Mouse (Mus musculus): ENCODE data around the gene Itpkb. TPM values are rescaled to one million over a fixed set of nuclear protein-coding genes. Genes with fewer than 3 reads are reported as not detected.
A peak's percentile ranks its signal among the peaks of the same experiment; 100 is the strongest.

Itpkb gene
- polyA plus RNA-seq, 1 experiment from 2014 or later, result 2.3 TPM

DNA sequence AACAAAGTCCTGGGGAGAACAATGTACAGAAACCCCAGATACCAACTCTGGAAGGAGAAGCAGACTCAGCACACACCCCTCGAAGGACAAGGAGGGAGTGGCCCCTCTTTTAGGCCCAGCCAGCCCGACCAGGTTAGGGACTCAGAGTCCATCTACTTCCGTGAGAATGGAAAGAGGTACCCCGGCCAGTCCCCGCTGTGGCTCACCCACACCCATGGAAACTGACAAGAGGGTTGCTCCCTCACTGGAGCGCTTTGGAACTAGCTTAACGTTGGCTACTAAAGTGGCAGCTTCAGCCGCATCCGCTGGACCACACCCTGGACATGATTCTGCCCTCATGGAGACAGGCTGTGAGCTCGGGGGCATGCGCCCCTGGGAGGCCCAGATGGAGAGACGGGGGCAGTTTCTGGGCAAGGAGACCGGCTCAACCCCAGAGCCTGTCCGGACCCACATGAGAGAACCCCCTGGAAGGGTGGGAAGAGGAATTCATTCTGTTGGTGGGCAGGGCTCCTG lies 2.7 kb downstream of the Itpkb start:
- Histone ChIP-seq H3K4me1 (peaks cover 41% of the 10 kb centered on the region), H3K9ac (peak overlapping the region; percentile 72), H3K36me3 (ENCODE audit: poor library complexity, severe bottlenecking) (no peaks in the 10 kb centered on the region), H3K4me3 (peak overlapping the region; percentile 53), H3K4me2 (peak overlapping the region; percentile 99), H3K9me3 (replicated peaks) (no peaks in the 10 kb centered on the region), H3K27me3 (peaks cover 45% of the 10 kb centered on the region), H3K27ac (no peak overlapping the region)
- 27% methylated on average over 14 of the region's 14 CpGs for WGBS
- ATAC-seq, result no peak

DNA sequence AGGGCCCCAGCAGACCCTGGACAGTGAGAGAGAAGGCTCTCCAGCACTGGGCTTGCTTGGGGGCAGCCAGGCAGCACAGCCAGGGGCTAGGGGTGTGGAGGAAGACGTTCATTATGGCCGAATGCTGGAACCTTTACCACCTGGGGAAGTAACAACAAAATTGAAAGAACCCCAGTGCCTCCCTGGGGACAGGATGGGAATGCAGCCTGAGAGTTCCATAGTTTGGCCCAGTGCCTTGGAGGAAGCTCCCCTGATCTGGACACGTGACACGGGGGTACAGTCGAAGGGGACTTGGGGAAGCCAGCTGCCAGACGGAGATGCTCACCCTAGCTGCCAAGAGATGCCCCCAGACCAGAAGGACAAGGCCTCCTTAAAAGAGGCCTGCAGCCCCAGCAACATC lies 3.3 kb downstream of the Itpkb start:
- no peak for ATAC-seq
- Histone ChIP-seq H3K9me3 (replicated peaks) (no peaks in the 10 kb centered on the region), H3K9ac (no peak overlapping the region), H3K4me3 (no peak overlapping the region), H3K4me1 (peaks cover 41% of the 10 kb centered on the region), H3K36me3 (ENCODE audit: poor library complexity, severe bottlenecking) (no peaks in the 10 kb centered on the region), H3K4me2 (no peak overlapping the region), H3K27ac (no peak overlapping the region), H3K27me3 (peaks cover 45% of the 10 kb centered on the region)
- 32% methylated on average over 6 of the region's 6 CpGs for WGBS

DNA sequence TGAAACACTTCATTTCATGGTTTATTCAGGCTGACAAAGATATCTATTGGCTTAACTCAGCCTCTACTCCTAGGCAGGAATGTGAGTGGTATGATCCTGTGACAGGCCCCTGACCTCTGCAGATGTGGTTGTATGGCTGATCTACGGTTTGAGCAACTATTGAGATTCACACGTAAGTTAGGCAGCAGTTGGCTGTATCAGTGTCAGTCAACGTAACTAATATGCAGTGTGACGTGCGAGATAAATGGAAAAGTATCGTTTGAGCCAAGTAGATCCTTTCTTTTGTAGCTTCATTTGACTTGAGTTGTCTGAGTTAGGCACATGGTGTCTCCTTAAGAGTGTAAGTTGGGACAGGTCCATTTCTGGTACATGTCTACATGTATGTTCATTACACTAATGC lies 4.3 kb downstream of the Itpkb start:
- H3K9ac ChIP-seq, result no peak overlapping the region
- ATAC-seq, result no peak
- 0 out of 2 replicates have a peak overlapping the region, but pooled peaks have one; percentile 4 for H3K4me2 ChIP-seq
- 88% methylated on average over 6 of the region's 6 CpGs for WGBS
- H3K36me3 ChIP-seq (ENCODE audit: poor library complexity, severe bottlenecking), result no peaks in the 10 kb centered on the region
- H3K4me1 ChIP-seq, result peaks cover 41% of the 10 kb centered on the region
- H3K27me3 ChIP-seq, result peaks cover 41% of the 10 kb centered on the region
- no peak overlapping the region for H3K4me3 ChIP-seq
- H3K9me3 ChIP-seq (replicated peaks), result no peaks in the 10 kb centered on the region
- no peak overlapping the region for H3K27ac ChIP-seq

DNA sequence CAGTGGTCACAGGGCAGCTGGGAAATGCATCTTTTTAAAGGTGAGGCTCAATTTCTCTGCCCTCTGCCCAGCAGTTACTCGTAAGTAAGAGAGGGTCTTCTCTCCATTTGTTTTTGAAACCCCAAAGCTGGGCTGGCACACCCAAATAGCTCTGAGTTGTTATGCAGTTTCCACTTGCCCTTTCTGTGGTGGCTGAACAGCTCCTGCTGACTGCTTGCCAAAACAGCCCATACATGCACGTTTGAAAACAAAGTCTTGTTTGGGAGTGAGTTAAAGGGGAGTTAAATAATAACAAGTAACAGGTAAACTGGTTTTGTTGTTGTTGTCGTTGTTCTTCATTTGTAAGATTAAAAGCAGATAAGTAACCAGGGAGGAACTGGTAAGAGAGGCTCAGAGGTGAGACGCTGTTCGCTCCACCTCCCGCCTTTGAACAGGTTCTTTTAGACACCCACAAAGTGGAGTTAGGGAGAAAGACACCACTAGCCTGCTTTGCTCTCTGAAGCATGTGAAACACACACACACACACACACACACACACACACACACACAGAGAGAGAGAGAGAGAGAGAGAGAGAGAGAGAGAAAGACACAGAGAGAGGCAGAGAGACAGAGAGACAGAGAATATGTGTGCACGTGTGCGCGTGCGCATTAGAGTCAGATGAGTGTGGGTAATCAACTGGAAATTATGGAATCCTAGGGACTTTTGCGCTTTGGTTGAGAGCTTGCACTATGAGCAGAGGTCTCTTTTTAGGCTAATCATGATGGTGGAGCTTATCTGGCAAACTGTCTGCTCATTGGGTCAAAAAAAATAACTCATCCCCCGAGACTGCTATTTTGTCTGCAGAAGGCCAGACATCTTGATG lies 5.5 kb downstream of the Itpkb start:
- Histone ChIP-seq H3K36me3 (ENCODE audit: poor library complexity, severe bottlenecking) (no peaks in the 10 kb centered on the region), H3K27ac (no peak overlapping the region), H3K27me3 (peaks cover 36% of the 10 kb centered on the region), H3K4me2 (no peak overlapping the region), H3K4me1 (peaks cover 36% of the 10 kb centered on the region), H3K9me3 (replicated peaks) (no peaks in the 10 kb centered on the region), H3K4me3 (no peak overlapping the region), H3K9ac (no peak overlapping the region)
- 78% methylated on average over 12 of the region's 12 CpGs for WGBS
- ATAC-seq, result no peak

DNA sequence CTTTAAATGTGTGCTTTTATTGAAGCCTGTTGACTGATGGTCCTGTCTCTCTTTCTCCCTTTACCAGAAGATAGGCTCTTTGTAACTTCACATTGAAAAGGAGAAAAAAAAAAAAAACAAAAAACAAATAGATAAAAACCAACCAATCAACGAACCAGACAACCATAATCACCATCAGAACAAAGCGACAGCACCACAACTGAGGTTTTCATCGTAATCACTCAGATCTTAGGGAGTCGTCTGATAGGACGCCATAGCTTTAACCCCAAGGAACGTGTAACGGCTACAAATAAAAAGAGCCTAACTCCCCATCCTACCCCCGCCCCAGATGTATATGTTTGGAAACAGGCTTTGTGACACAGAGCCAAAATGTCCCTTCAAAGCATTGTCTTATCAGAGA lies 8.1 kb downstream of the Itpkb start:
- Histone ChIP-seq H3K4me2 (no peak overlapping the region), H3K9me3 (replicated peaks) (no peaks in the 10 kb centered on the region), H3K4me1 (peaks cover 14% of the 10 kb centered on the region), H3K9ac (no peak overlapping the region), H3K27ac (no peak overlapping the region), H3K27me3 (peaks cover 13% of the 10 kb centered on the region), H3K4me3 (no peak overlapping the region), H3K36me3 (ENCODE audit: poor library complexity, severe bottlenecking) (no peaks in the 10 kb centered on the region)
- 82% methylated on average over 8 of the region's 8 CpGs for WGBS
- no peak for ATAC-seq

DNA sequence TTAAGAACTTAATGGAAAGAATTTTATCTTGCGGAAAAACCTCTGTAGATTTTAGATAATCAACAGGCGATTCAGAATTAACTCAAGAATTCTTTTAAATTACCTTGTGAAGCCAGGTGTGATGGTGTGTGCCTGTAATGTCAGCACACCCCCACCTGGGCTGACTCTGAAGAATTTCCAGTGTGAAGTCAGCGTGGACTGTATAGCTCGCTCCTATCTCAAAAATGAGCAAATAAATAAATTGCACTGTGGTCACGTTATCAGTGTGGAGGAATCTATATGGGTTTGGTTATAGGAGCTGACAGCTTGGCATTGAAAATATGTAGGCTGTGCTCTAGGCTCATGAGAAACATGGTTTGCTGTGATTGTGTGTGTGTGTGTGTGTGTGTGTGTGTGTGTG lies 8.9 kb downstream of the Itpkb start:
- Histone ChIP-seq H3K9me3 (replicated peaks) (no peaks in the 10 kb centered on the region), H3K36me3 (ENCODE audit: poor library complexity, severe bottlenecking) (no peaks in the 10 kb centered on the region), H3K4me1 (peaks cover 14% of the 10 kb centered on the region), H3K9ac (no peak overlapping the region), H3K27ac (no peak overlapping the region), H3K4me2 (no peak overlapping the region), H3K27me3 (0 out of 2 replicates have a peak, but pooled peaks cover 5% of the 10 kb centered on the region), H3K4me3 (no peak overlapping the region)
- no peak for ATAC-seq
- WGBS, result 95% methylated on average over 5 of the region's 5 CpGs

DNA sequence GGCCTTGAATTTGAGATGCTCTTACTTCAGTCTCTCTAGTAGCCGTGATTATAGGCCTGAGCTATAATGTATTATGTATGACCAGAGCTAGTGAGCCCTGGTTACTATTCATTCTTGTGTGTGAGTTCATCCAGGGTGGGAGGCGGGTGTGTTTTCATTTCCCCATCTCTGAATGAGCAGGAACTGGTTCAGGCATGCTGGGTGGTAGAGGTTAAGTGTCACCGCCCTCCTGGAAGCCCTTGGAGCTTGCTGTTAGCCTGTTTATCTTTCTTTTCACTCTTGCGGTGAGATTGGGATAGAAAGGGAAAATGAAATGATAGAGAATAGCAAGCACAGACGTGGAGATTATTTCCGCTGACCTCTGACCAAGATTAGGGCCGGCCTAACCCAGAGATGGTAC lies 12.7 kb downstream of the Itpkb start:
- Histone ChIP-seq H3K36me3 (ENCODE audit: poor library complexity, severe bottlenecking) (no peaks in the 10 kb centered on the region), H3K27me3 (no peaks in the 10 kb centered on the region), H3K4me1 (peaks cover 9% of the 10 kb centered on the region), H3K9me3 (replicated peaks) (no peaks in the 10 kb centered on the region), H3K9ac (no peak overlapping the region), H3K27ac (no peak overlapping the region), H3K4me2 (no peak overlapping the region), H3K4me3 (no peak overlapping the region)
- WGBS, result 80% methylated on average over 7 of the region's 7 CpGs
- ATAC-seq, result no peak

DNA sequence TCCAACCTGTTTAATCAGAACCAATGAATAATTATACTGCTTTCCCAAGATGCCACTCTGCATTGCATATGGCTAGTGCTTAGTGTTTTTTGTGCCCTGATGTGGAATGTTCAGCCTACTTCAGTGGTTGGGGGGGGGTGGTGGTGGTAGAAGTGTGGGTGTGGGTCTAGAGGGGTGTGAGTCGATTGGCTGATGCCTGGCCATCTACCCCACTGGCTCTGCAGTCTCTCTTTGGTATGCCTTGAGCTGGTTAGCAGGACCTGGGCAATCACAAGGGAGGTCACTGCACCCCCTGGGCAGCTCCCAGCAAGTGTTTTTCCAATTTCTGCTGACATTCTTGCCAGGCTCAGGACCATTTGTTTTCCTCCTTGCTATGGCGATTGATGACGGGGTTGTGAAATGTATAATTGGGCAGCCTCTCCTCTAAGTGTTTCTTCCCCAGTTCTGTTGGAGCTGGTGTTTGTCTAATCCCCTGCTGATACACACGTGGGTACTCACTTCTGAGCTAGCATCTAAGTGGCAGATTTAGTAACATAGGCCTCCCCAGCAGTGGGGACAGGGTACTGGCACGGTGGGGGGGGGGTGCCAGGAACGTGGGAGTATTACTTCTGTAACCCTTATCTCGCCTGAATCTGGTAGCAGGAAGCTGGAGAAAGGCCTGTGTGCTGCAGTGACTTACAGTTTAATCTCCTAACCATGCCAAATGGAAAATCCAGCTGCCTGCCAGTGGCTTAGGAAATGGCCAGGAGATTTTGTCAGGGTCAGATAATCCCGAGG lies 13.3 kb downstream of the Itpkb start:
- Histone ChIP-seq H3K9ac (no peak overlapping the region), H3K4me1 (peaks cover 9% of the 10 kb centered on the region), H3K27ac (no peak overlapping the region), H3K36me3 (ENCODE audit: poor library complexity, severe bottlenecking) (no peaks in the 10 kb centered on the region), H3K4me2 (no peak overlapping the region), H3K4me3 (no peak overlapping the region), H3K9me3 (replicated peaks) (no peaks in the 10 kb centered on the region), H3K27me3 (no peaks in the 10 kb centered on the region)
- WGBS, result 44% methylated on average over 8 of the region's 8 CpGs
- ATAC-seq, result no peak

DNA sequence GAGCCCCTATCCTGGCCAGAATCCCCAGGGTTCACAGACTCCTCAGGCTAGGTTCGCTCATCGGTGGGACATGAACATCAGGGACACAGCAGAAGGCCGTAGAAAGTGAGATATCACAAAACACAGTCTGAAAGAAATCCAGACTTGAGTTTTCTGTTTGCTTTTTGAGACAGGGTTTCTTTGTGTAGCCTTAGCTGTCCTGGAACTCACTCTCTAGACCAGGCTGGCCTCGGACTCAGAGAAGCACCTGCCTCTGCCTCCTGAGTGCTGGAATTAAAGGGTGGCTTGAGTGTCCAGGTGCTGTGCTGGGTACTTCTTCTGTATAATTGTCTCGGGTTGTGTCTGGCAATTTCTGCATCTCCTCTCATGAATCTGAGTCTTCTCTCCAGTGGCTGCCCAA lies 14.8 kb downstream of the Itpkb start:
- Histone ChIP-seq H3K4me1 (peaks cover 9% of the 10 kb centered on the region), H3K36me3 (ENCODE audit: poor library complexity, severe bottlenecking) (no peaks in the 10 kb centered on the region), H3K9ac (no peak overlapping the region), H3K9me3 (replicated peaks) (no peaks in the 10 kb centered on the region), H3K4me2 (no peak overlapping the region), H3K27me3 (no peaks in the 10 kb centered on the region), H3K4me3 (no peak overlapping the region), H3K27ac (no peak overlapping the region)
- 90% methylated on average over 5 of the region's 5 CpGs for WGBS
- no peak for ATAC-seq

DNA sequence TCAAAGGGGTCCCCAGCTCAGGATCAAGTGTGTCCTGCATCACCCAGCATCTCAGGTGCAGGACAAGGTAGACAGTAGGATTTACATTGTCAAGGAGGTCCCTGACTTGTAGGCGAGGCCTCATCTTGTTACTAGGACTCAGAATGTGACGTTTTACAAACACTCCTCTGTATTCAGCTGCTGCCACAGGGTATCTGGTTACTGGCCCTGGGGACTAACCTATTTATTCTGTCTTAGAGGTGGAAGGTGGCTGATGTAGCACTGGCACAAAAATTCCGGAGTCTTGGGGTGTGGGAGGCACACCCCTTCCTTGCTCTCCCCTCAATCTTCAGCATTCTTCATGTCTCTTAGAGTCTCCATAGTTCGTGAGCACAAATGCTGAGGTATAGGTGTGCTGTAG lies 16.8 kb downstream of the Itpkb start:
- no peaks in the 10 kb centered on the region for H3K36me3 ChIP-seq (ENCODE audit: poor library complexity, severe bottlenecking)
- H3K9me3 ChIP-seq (replicated peaks), result no peaks in the 10 kb centered on the region
- WGBS, result 79% methylated on average over 4 of the region's 4 CpGs
- peaks cover 17% of the 10 kb centered on the region for H3K4me1 ChIP-seq
- no peak overlapping the region for H3K4me3 ChIP-seq
- H3K27ac ChIP-seq, result no peak overlapping the region
- H3K27me3 ChIP-seq, result no peaks in the 10 kb centered on the region
- no peak overlapping the region for H3K4me2 ChIP-seq
- H3K9ac ChIP-seq, result no peak overlapping the region
- no peak for ATAC-seq

- Histone ChIP-seq H3K9me3 (replicated peaks) (no peaks in the 10 kb centered on the region), H3K27ac (0 out of 2 replicates have a peak overlapping the region, but pooled peaks have one; percentile 44), H3K36me3 (ENCODE audit: poor library complexity, severe bottlenecking) (no peaks in the 10 kb centered on the region), H3K4me2 (no peak overlapping the region), H3K27me3 (no peaks in the 10 kb centered on the region), H3K9ac (no peak overlapping the region), H3K4me1 (peaks cover 17% of the 10 kb centered on the region), H3K4me3 (no peak overlapping the region)
- ATAC-seq, result peak; percentile 21; the same call in 1 of the 2 replicates
- WGBS, result 71% methylated on average over 6 of the region's 6 CpGs
Observed at GRCm38 (mm10) chr1:180347907-180348306, 17.6 kb downstream of the Itpkb start.

- no peaks in the 10 kb centered on the region for H3K36me3 ChIP-seq (ENCODE audit: poor library complexity, severe bottlenecking)
- no peak overlapping the region for H3K9ac ChIP-seq
- H3K27me3 ChIP-seq, result no peaks in the 10 kb centered on the region
- H3K9me3 ChIP-seq (replicated peaks), result no peaks in the 10 kb centered on the region
- peaks cover 9% of the 10 kb centered on the region; the same call in 1 of the 2 replicates for H3K4me1 ChIP-seq
- H3K27ac ChIP-seq, result no peak overlapping the region
- H3K4me2 ChIP-seq, result no peak overlapping the region
- H3K4me3 ChIP-seq, result no peak overlapping the region
- ATAC-seq, result no peak
Observed at GRCm38 (mm10) chr1:180349090-180349489, 18.8 kb downstream of the Itpkb start.

All from forebrain, embryonic 13.5 days (tissue).